8 mouse cellular contexts compared by ENCODE assay signal in genomic region chr2:152375652-152376344, GRCm38 (mm10). TPM values are rescaled to one million over a fixed set of nuclear protein-coding genes. Genes with fewer than 3 reads are reported as not detected.
DNase-seq lines count a peak whose midpoint lies in the region; ATAC-seq and TF ChIP-seq lines count a peak whose summit lies in the region.
"Had no signal": no experiment of that assay in that cellular context is flagged by ENCODE, and none has a peak within 500 bp of the region (broad histone marks: within the 10 kb centered on the region; RNA-seq: fewer than 3 reads in every experiment).

No protein-coding gene starts in this region.

- H3K36me3 ChIP-seq in lung, embryonic 14.5 days (ENCODE audit: insufficient read depth), result no peaks in the 10 kb centered on the region
- no peaks in the 10 kb centered on the region for H3K36me3 ChIP-seq in forebrain, embryonic 16.5 days (ENCODE audit: control insufficient read depth, insufficient read depth)
- no peaks in the 10 kb centered on the region for H3K36me3 ChIP-seq in limb, embryonic 13.5 days
- H3K36me3 ChIP-seq in stomach, embryonic 14.5 days (ENCODE audit: control insufficient read depth, insufficient read depth, low read length), result no peaks in the 10 kb centered on the region

- 5% methylated on average over 21 of the region's 21 CpGs for WGBS in lung, embryonic 14.5 days
- WGBS in forebrain, embryonic 16.5 days, result 3% methylated on average over 21 of the region's 21 CpGs
- WGBS in limb, embryonic 13.5 days, result 5% methylated on average over 21 of the region's 21 CpGs
- 7% methylated on average over 21 of the region's 21 CpGs for WGBS in stomach, embryonic 14.5 days

- H3K27ac ChIP-seq in lung, embryonic 14.5 days (ENCODE audit: low read depth), result no peak overlapping the region
- H3K27ac ChIP-seq in forebrain, embryonic 16.5 days (ENCODE audit: low read length), result peak overlapping the region; percentile 72
- no peak overlapping the region for H3K27ac ChIP-seq in limb, embryonic 13.5 days
- H3K27ac ChIP-seq in stomach, embryonic 14.5 days (ENCODE audit: low read length), result no peak overlapping the region

- H3K9me3 ChIP-seq in lung, embryonic 14.5 days (ENCODE audit: low read depth, low read length), result no peaks in the 10 kb centered on the region
- H3K9me3 ChIP-seq in forebrain, embryonic 16.5 days (ENCODE audit: control insufficient read depth, low read length), result no peaks in the 10 kb centered on the region
- H3K9me3 ChIP-seq in limb, embryonic 13.5 days, result no peaks in the 10 kb centered on the region
- H3K9me3 ChIP-seq in stomach, embryonic 14.5 days (ENCODE audit: control insufficient read depth, low read depth, low read length), result no peaks in the 10 kb centered on the region

- ATAC-seq in lung, embryonic 14.5 days (ENCODE audit: insufficient read depth), result peak; percentile 32; the same call in 1 of the 2 replicates
- ATAC-seq in forebrain, embryonic 16.5 days, result peak; percentile 73
- peak; percentile 64; the same call in 1 of the 2 replicates for ATAC-seq in limb, embryonic 13.5 days (ENCODE audit: low FRiP score, low read depth)
- ATAC-seq in stomach, embryonic 14.5 days (ENCODE audit: insufficient number of reproducible peaks, insufficient read depth, low FRiP score, low read depth), result peak; percentile 61; the same call in 1 of the 2 replicates

- no peak for TF ChIP-seq CTCF in lung, embryonic 14.5 days (IDR thresholded peaks at IDR 0.05; ENCODE audit: low read depth)

- peak overlapping the region; percentile 35; the same call in 1 of the 2 replicates for H3K4me2 ChIP-seq in lung, embryonic 14.5 days
- peak overlapping the region; percentile 52 for H3K4me2 ChIP-seq in forebrain, embryonic 16.5 days (ENCODE audit: low read length)
- H3K4me2 ChIP-seq in limb, embryonic 13.5 days (replicated peaks), result peak overlapping the region; percentile 62
- H3K4me2 ChIP-seq in stomach, embryonic 14.5 days (replicated peaks; ENCODE audit: low read depth, low read length), result peak overlapping the region; percentile 39

- no peak overlapping the region for H3K4me3 ChIP-seq in lung, embryonic 14.5 days (ENCODE audit: low read depth, low read length)
- peak overlapping the region; percentile 38 for H3K4me3 ChIP-seq in forebrain, embryonic 16.5 days (replicated peaks; ENCODE audit: low read length)
- H3K4me3 ChIP-seq in limb, embryonic 13.5 days, result peak overlapping the region; percentile 33
- no peak overlapping the region for H3K4me3 ChIP-seq in stomach, embryonic 14.5 days (ENCODE audit: low read depth, low read length)

- 0 out of 2 replicates have a peak, but pooled peaks cover 5% of the 10 kb centered on the region for H3K4me1 ChIP-seq in lung, embryonic 14.5 days (ENCODE audit: insufficient read depth)
- peaks cover 20% of the 10 kb centered on the region for H3K4me1 ChIP-seq in forebrain, embryonic 16.5 days (replicated peaks; ENCODE audit: control insufficient read depth, insufficient read depth, low read length)
- H3K4me1 ChIP-seq in limb, embryonic 13.5 days, result peaks cover 16% of the 10 kb centered on the region
- 0 out of 2 replicates have a peak, but pooled peaks cover 9% of the 10 kb centered on the region for H3K4me1 ChIP-seq in stomach, embryonic 14.5 days (ENCODE audit: control insufficient read depth, insufficient read depth, low read length)

- peaks cover 22% of the 10 kb centered on the region for H3K27me3 ChIP-seq in lung, embryonic 14.5 days (ENCODE audit: insufficient read depth, low read length)
- no peaks in the 10 kb centered on the region for H3K27me3 ChIP-seq in forebrain, embryonic 16.5 days (replicated peaks; ENCODE audit: control insufficient read depth, insufficient read depth, low read length)
- H3K27me3 ChIP-seq in limb, embryonic 13.5 days, result peaks cover 30% of the 10 kb centered on the region
- H3K27me3 ChIP-seq in stomach, embryonic 14.5 days (ENCODE audit: control insufficient read depth, insufficient read depth, low read length), result no peaks in the 10 kb centered on the region

- DNase-seq in lung, embryonic 14.5 days, result no peak
- DNase-seq in lung, postnatal 14 days, result no peak
- DNase-seq in testis, postnatal 10 days (ENCODE audit: low spot score), result no peak
- DNase-seq in gastrocnemius, postnatal 25 days, result no peak

- H3K9ac ChIP-seq in lung, embryonic 14.5 days, result no peak overlapping the region
- H3K9ac ChIP-seq in forebrain, embryonic 16.5 days (replicated peaks; ENCODE audit: low read depth, low read length), result peak overlapping the region; percentile 44
- peak overlapping the region; percentile 53; the same call in 1 of the 2 replicates for H3K9ac ChIP-seq in limb, embryonic 13.5 days
- H3K9ac ChIP-seq in stomach, embryonic 14.5 days (replicated peaks; ENCODE audit: low read depth, low read length), result no peak overlapping the region

RNA-seq across cellular contexts. Expression of gene Nrsn2, which starts 0.6 kb away (rescaled TPM):
- 0.26 TPM in 1 of 2 replicates, not detected in the other for polyA plus RNA-seq in lung, embryonic 14.5 days (2014; fragmentation: Nextera tagmentation; extraction: Ambion mirVana)
- 10.5 and 22.6 TPM in 2 replicates for polyA plus RNA-seq in forebrain, embryonic 16.5 days (2015; fragmentation: Nextera tagmentation; extraction: Ambion mirVana)
- polyA plus RNA-seq in limb, embryonic 13.5 days (2015; fragmentation: Nextera tagmentation; extraction: Ambion mirVana), result 4.4 and 4.6 TPM in 2 replicates
- polyA plus RNA-seq in stomach, embryonic 14.5 days (2014; fragmentation: Nextera tagmentation; extraction: Ambion mirVana), result 2.2 and 3.8 TPM in 2 replicates
- not detected for total RNA-seq in gastrocnemius, postnatal 25 days (2021)
- polyA plus RNA-seq: liver, embryonic 16.5 days had no signal

RNA-seq across cellular contexts. Expression of gene Sox12, which starts 22.1 kb away (rescaled TPM):
- polyA plus RNA-seq in lung, embryonic 14.5 days (2014; fragmentation: Nextera tagmentation; extraction: Ambion mirVana), result 17.2 and 19.4 TPM in 2 replicates
- polyA plus RNA-seq in forebrain, embryonic 16.5 days (2015; fragmentation: Nextera tagmentation; extraction: Ambion mirVana), result 15.8 and 16.8 TPM in 2 replicates
- 11.3 and 11.9 TPM in 2 replicates for polyA plus RNA-seq in limb, embryonic 13.5 days (2015; fragmentation: Nextera tagmentation; extraction: Ambion mirVana)
- polyA plus RNA-seq in stomach, embryonic 14.5 days (2014; fragmentation: Nextera tagmentation; extraction: Ambion mirVana), result 13.6 and 15.7 TPM in 2 replicates
- 1 to 10 TPM; 1.1 to 1.7 TPM for total RNA-seq in gastrocnemius, postnatal 25 days (2021)

RNA-seq across cellular contexts. Expression of gene Trib3, which starts 32.0 kb away (rescaled TPM):
- 2.2 and 2.7 TPM in 2 replicates for polyA plus RNA-seq in lung, embryonic 14.5 days (2014; fragmentation: Nextera tagmentation; extraction: Ambion mirVana)
- polyA plus RNA-seq in forebrain, embryonic 16.5 days (2015; fragmentation: Nextera tagmentation; extraction: Ambion mirVana), result 0.78 and 1.9 TPM in 2 replicates
- 1.5 and 2.2 TPM in 2 replicates for polyA plus RNA-seq in limb, embryonic 13.5 days (2015; fragmentation: Nextera tagmentation; extraction: Ambion mirVana)
- polyA plus RNA-seq in stomach, embryonic 14.5 days (2014; fragmentation: Nextera tagmentation; extraction: Ambion mirVana), result 0.73 and 1.1 TPM in 2 replicates
- 1 to 10 TPM in 1 of 2 experiments, under 1 TPM in 1; 0.74 to 1.8 TPM for total RNA-seq in gastrocnemius, postnatal 25 days (2021)

RNA-seq across cellular contexts. Expression of gene Zcchc3, which starts 39.0 kb away (rescaled TPM):
- 38.6 and 42.3 TPM in 2 replicates for polyA plus RNA-seq in lung, embryonic 14.5 days (2014; fragmentation: Nextera tagmentation; extraction: Ambion mirVana)
- polyA plus RNA-seq in forebrain, embryonic 16.5 days (2015; fragmentation: Nextera tagmentation; extraction: Ambion mirVana), result 13.3 and 14.1 TPM in 2 replicates
- 45.5 and 48.6 TPM in 2 replicates for polyA plus RNA-seq in limb, embryonic 13.5 days (2015; fragmentation: Nextera tagmentation; extraction: Ambion mirVana)
- polyA plus RNA-seq in stomach, embryonic 14.5 days (2014; fragmentation: Nextera tagmentation; extraction: Ambion mirVana), result 41.0 and 43.5 TPM in 2 replicates
- 1 to 10 TPM; 1.6 TPM for total RNA-seq in gastrocnemius, postnatal 25 days (2021)

RNA-seq across cellular contexts. Expression of gene 6820408C15Rik, which starts 39.6 kb away (rescaled TPM):
- 0.53 and 1.3 TPM in 2 replicates for polyA plus RNA-seq in lung, embryonic 14.5 days (2014; fragmentation: Nextera tagmentation; extraction: Ambion mirVana)
- polyA plus RNA-seq in forebrain, embryonic 16.5 days (2015; fragmentation: Nextera tagmentation; extraction: Ambion mirVana), result 1.4 and 1.9 TPM in 2 replicates
- 0.18 and 0.19 TPM in 2 replicates for polyA plus RNA-seq in limb, embryonic 13.5 days (2015; fragmentation: Nextera tagmentation; extraction: Ambion mirVana)
- 0.33 and 0.69 TPM in 2 replicates for polyA plus RNA-seq in stomach, embryonic 14.5 days (2014; fragmentation: Nextera tagmentation; extraction: Ambion mirVana)
- total RNA-seq in gastrocnemius, postnatal 25 days (2021), result not detected

Comparison
In these comparisons a context has a peak if more than half of its experiments do, and no peak if none do; other contexts are left out.
1. H3K4me3 ChIP-seq: peak in forebrain, embryonic 16.5 days (single experiment) and limb, embryonic 13.5 days (single experiment); none in lung, embryonic 14.5 days (single experiment) and stomach, embryonic 14.5 days (single experiment).
2. H3K9ac ChIP-seq: peak in forebrain, embryonic 16.5 days (single experiment) and limb, embryonic 13.5 days (single experiment); none in lung, embryonic 14.5 days (single experiment) and stomach, embryonic 14.5 days (single experiment).
3. Peak in every context shown above with its lines, with median percentiles within 50 percentile points of each other: ATAC-seq and H3K4me2 ChIP-seq.